Mouse (Mus musculus) neural tube, embryonic 14.5 days (tissue): ENCODE data around the gene Tubb2b. TPM values are rescaled to one million over a fixed set of nuclear protein-coding genes. Genes with fewer than 3 reads are reported as not detected.

Experiments
- ATAC-seq: fragments of 200-750 bp; cut with Nextera tagmentation; 2 replicates; pipeline ENCODE4 v1.8.0; 2017; ENCODE audit warnings: low read depth, mild to moderate bottlenecking, moderate TSS enrichment, moderate library complexity
- H3K27ac ChIP-seq: fragments of 300-500 bp; sonication (generic); 2 replicates; pipeline ENCODE4 v1.5.1; 2014; ENCODE audit warnings: low read depth, mild to moderate bottlenecking, control low read depth, low read length, moderate library complexity, mixed read lengths
- H3K27me3 ChIP-seq: fragments of 300-500 bp; sonication (generic); 2 replicates; pipeline ENCODE4 v1.6.1; 2014; ENCODE audit warnings: low read length; ENCODE audit not compliant: control insufficient read depth, insufficient read depth
- H3K36me3 ChIP-seq: fragments of 300-500 bp; sonication (generic); 2 replicates; pipeline ENCODE4 v1.6.1; 2014; ENCODE audit warnings: low read length, mixed read lengths; ENCODE audit not compliant: control insufficient read depth, insufficient read depth
- H3K4me1 ChIP-seq: fragments of 300-500 bp; sonication (generic); 2 replicates; pipeline ENCODE4 v1.6.1; 2014; ENCODE audit warnings: low read length; ENCODE audit not compliant: control insufficient read depth, insufficient read depth
- H3K4me2 ChIP-seq: fragments of 300-500 bp; sonication (generic); 2 replicates; pipeline ENCODE4 v1.6.1; 2014; ENCODE audit warnings: mild to moderate bottlenecking, low read depth, low read length, control low read depth
- H3K4me3 ChIP-seq: fragments of 300-500 bp; sonication (generic); 2 replicates; pipeline ENCODE4 v1.5.1; 2014; ENCODE audit warnings: low read depth, low read length, control low read depth, mixed read lengths
- H3K9ac ChIP-seq: fragments of 300-500 bp; sonication (generic); replicated peaks from 2 replicates; pipeline ENCODE4 v1.6.1; 2014; ENCODE audit warnings: low read depth, mild to moderate bottlenecking, control low read depth, low read length, mixed read lengths
- H3K9me3 ChIP-seq: fragments of 300-500 bp; sonication (generic); 2 replicates; pipeline ENCODE4 v1.6.1; 2016; ENCODE audit warnings: low read length; ENCODE audit not compliant: control insufficient read depth
- WGBS: fragments of 180-500 bp; shearing (Covaris S2); extraction: QIAGEN DNeasy Blood & Tissue Kit; methylation state at CpG from one replicate; pipeline ENCODE4 v1.1.7; 2014; 5-methylcytosine and 5-hydroxymethylcytosine counted together
- polyA plus RNA-seq: library from polyadenylated mRNA; unstranded; fragments of >200 nt; fragmentation: Nextera tagmentation; extraction: Ambion mirVana; gene quantifications from 2 replicates; pipeline ENCODE4 v1.2.1, GENCODE M21; 2014

Gene Tubb2b
- polyA plus RNA-seq, 1 experiment from 2014 or later, result 629 TPM

DNA sequence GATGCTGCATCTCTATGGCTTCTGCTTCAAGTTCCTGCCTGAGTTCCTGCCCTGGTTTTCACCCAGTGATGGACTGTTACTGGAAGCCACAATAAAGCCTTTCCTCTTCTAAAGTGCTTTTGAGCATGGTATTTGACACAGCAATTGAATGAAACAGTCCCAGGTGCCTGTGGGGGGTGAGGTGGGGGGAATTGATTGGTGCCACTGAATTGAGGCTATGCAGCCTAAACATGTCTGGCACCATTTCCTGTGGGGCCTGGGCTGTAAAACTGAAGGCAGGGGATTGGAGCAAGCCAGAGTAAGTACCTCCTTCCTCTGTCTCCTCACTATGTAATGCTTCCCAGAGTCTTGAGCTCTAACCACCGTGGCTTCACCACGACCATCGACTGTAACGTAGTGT is 15.6 kb downstream of the Tubb2b start:
- Histone ChIP-seq H3K27ac (no peak overlapping the region), H3K4me1 (no peaks in the 10 kb centered on the region), H3K9me3 (no peaks in the 10 kb centered on the region), H3K27me3 (no peaks in the 10 kb centered on the region), H3K4me3 (no peak overlapping the region), H3K36me3 (no peaks in the 10 kb centered on the region), H3K9ac (no peak overlapping the region), H3K4me2 (no peak overlapping the region)
- 78% methylated on average over 4 of the region's 4 CpGs for WGBS
- no peak for ATAC-seq

DNA sequence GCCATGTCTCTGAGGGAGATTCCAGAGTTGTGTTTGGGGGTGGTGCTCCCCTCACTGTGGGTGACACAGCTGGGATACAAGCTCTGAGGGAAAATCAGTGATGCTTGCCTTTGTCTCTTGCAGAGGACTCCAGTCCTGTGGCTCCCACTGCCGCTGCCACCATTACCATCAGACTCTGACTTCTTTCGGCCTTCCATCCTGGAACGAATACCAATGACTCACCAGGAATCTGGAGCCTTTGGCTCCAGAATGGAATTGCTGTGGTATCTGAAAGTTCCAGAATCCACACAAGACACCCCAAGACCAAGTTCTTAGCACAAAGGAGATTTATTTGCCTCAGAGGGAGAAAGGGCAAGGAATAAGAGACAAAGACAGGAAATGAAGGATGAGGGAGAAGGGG is 17.2 kb downstream of the Tubb2b start:
- H3K9me3 ChIP-seq, result no peaks in the 10 kb centered on the region
- H3K4me2 ChIP-seq, result no peak overlapping the region
- WGBS, result 81% methylated on average over 3 of the region's 3 CpGs
- no peaks in the 10 kb centered on the region for H3K4me1 ChIP-seq
- H3K27me3 ChIP-seq, result no peaks in the 10 kb centered on the region
- H3K9ac ChIP-seq, result no peak overlapping the region
- H3K36me3 ChIP-seq, result no peaks in the 10 kb centered on the region
- no peak overlapping the region for H3K4me3 ChIP-seq
- no peak overlapping the region for H3K27ac ChIP-seq
- ATAC-seq, result no peak

DNA sequence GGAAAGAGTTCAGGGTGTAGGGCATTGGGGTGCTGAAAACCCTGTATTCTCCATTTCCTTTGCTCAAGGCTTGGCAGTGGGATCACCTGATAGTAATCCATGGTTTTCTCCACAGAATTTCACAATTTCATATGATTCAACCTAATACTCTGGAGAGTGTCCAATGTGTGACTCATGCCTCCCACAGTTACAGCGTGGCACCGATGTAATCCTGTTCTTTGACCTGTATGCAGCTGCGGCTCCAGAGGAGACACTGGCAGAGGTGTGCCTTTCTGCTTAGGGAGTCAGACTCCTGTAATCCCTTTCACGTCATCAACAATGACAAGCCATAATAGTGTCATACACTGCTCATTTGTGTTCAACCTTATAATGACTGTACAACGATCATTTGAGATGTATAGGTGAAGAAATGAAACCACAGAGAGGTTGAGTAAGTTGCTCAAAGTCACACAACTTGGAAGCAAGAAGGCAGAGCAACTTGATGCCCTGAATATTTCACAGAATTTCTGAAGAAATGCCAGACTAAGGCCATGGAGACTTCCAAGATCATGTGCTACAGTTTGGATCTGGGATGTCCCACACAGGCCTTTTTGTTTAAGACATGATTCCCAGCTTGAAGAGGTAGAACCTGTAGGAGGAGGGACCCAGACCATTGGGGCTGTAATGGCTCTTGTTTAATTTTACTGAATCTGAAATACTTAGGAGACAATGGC is 17.7 kb downstream of the Tubb2b start:
- Histone ChIP-seq H3K27ac (no peak overlapping the region), H3K27me3 (no peaks in the 10 kb centered on the region), H3K4me1 (no peaks in the 10 kb centered on the region), H3K4me3 (no peak overlapping the region), H3K36me3 (no peaks in the 10 kb centered on the region), H3K9ac (no peak overlapping the region), H3K4me2 (no peak overlapping the region), H3K9me3 (no peaks in the 10 kb centered on the region)
- no peak for ATAC-seq
- WGBS, result 92% methylated on average over 5 of the region's 5 CpGs

DNA sequence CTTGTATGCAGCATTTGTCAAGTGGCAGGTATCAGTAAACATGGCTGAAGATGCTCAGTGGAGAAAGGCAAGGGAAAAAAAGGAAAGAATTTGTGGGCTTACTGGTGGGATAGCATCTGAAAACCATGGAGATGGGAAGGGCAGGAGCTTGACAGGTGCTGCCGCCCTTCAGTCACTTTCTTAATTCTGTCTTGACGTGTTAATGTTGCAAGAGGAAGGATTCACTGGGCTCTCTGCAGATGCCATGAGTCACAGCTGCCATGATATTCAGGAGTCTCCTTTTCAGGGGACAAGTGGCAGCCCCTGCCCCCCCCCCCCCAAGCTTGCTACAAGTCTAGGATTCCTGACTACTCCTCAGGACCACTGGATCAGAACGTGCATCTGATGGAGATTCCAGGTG is 18.4 kb downstream of the Tubb2b start:
- no peak overlapping the region for H3K4me3 ChIP-seq
- H3K9me3 ChIP-seq, result no peaks in the 10 kb centered on the region
- no peaks in the 10 kb centered on the region for H3K4me1 ChIP-seq
- H3K4me2 ChIP-seq, result no peak overlapping the region
- no peaks in the 10 kb centered on the region for H3K27me3 ChIP-seq
- no peak overlapping the region for H3K9ac ChIP-seq
- no peak overlapping the region for H3K27ac ChIP-seq
- WGBS, result 93% methylated on average over 3 of the region's 3 CpGs
- H3K36me3 ChIP-seq, result no peaks in the 10 kb centered on the region
- no peak for ATAC-seq

DNA sequence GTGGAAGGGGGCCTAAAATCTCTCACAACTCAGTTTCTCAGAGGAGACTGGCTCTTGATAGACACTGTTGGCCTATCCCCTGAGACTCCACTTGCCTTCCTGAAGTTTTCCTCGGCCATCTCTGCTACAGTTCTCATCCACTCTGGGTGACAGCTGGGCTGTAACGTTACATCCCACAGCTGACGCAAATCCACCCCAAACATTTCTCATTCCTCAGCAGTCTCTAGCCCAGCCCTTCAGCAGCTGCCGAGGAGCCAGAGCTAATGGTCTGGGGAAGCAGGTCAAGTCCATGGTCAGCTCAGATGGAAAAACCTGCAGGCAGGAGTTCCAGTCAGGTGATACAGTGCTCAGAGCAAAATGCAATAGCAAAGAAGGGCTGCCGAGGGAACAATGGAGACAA is 19.2 kb downstream of the Tubb2b start:
- H3K9me3 ChIP-seq, result no peaks in the 10 kb centered on the region
- H3K27me3 ChIP-seq, result no peaks in the 10 kb centered on the region
- no peak overlapping the region for H3K9ac ChIP-seq
- no peaks in the 10 kb centered on the region for H3K36me3 ChIP-seq
- H3K4me1 ChIP-seq, result no peaks in the 10 kb centered on the region
- H3K4me3 ChIP-seq, result no peak overlapping the region
- no peak overlapping the region for H3K4me2 ChIP-seq
- no peak for ATAC-seq
- H3K27ac ChIP-seq, result no peak overlapping the region
- 82% methylated on average over 5 of the region's 5 CpGs for WGBS

DNA sequence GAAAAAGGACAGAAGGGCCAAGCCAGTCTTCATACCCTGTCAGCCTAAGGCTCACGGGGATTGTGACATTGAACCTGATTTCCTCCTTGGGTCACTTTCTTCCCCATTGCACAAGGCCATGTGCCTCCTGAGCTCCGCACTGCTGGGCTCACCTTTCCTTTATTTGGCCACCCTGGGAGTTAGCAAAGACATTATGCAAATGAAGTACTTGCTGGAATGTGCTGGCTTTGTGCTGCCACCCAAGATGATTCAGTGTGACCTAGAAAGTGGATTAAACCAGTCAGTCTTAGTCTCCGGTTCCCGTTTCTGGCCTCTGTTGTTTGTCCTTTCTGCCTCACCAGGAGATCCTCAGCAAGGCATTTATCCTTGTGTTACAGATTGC is 20.6 kb downstream of the Tubb2b start:
- no peaks in the 10 kb centered on the region for H3K27me3 ChIP-seq
- no peak overlapping the region for H3K4me2 ChIP-seq
- H3K9ac ChIP-seq, result no peak overlapping the region
- no peaks in the 10 kb centered on the region for H3K4me1 ChIP-seq
- no peaks in the 10 kb centered on the region for H3K9me3 ChIP-seq
- no peaks in the 10 kb centered on the region for H3K36me3 ChIP-seq
- WGBS, result 38% methylated on average over 4 of the region's 4 CpGs
- no peak for ATAC-seq
- no peak overlapping the region for H3K4me3 ChIP-seq
- no peak overlapping the region for H3K27ac ChIP-seq

DNA sequence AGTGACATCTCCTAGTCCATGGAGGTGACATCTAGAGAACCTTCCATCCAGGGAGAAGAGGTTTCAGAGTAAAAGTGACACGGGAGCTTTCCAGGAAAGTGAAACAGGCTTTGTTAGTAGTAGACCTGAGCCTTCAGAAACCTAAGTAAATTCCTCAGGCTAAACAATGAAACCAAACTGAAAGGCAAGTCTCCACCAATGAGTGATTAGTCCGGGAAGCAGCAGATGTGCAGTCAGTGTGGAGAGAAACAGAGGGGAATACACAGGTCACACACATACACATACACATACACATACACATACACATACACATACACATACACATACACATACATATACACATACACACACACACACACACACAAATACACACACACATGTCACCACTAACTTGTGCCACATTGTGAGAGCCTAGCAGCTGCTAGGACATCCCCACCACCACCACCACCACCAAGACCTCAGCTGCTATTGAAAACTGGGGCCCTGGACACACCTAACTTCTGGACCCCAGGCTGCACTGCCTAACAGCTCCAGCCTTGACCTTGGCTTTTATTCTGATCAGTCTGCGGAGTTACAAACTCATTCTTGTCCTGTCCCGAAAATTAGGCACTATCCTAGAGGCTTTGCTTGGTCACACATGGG is 21.1 kb downstream of the Tubb2b start:
- Histone ChIP-seq H3K4me3 (no peak overlapping the region), H3K4me2 (no peak overlapping the region), H3K27ac (no peak overlapping the region), H3K4me1 (no peaks in the 10 kb centered on the region), H3K9ac (no peak overlapping the region), H3K27me3 (no peaks in the 10 kb centered on the region), H3K9me3 (no peaks in the 10 kb centered on the region), H3K36me3 (no peaks in the 10 kb centered on the region)
- WGBS, result 77% methylated on average over 4 of the region's 4 CpGs
- no peak for ATAC-seq

DNA sequence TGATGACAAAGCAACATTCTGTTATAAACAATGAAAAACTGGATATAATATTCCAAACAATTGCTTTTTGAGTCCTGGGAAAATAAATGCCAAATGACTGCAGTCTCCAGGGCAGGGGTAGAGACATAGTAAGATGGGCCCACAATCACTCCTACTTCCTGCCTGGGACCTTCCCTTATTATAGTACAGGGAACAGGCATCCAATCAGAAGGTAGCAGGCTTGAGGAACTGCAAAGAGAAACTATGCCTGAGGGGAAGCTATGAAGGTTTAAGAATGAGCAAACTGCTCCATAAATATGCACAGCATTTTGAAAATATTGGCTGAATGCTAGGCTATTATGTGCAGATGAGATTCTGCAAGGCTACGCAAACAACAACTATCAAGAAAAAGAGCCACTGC is 23.3 kb downstream of the Tubb2b start:
- Histone ChIP-seq H3K27me3 (no peaks in the 10 kb centered on the region), H3K4me1 (no peaks in the 10 kb centered on the region), H3K27ac (no peak overlapping the region), H3K9ac (no peak overlapping the region), H3K4me2 (no peak overlapping the region), H3K36me3 (no peaks in the 10 kb centered on the region), H3K9me3 (no peaks in the 10 kb centered on the region), H3K4me3 (no peak overlapping the region)
- WGBS, result 84% methylated on average over 1 of the region's 1 CpGs
- ATAC-seq, result peak; percentile 54; the same call in 1 of the 2 replicates

DNA sequence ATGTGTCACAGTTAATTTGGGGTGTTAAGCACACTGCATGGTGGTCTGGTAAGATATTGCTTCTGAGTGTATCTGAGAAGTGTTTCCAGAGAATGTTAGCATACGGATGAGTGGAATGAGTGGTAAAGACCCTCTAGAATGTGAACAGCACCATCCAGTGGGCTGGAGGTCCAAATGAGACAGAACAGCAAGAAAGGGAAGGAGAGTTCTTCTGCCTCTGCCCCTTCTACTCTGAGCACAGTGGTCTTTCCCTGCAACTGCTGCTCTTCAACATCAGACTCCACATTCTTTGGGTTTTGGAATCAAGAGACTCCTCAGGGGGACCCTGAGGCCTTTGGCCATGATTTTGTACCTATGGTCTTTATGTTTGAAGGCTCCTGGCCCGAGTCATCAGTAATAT is 24.0 kb downstream of the Tubb2b start:
- peak overlapping the region; percentile 3; the same call in 1 of the 2 replicates for H3K27ac ChIP-seq
- no peaks in the 10 kb centered on the region for H3K9me3 ChIP-seq
- 85% methylated on average over 2 of the region's 2 CpGs for WGBS
- no peak overlapping the region for H3K4me3 ChIP-seq
- H3K36me3 ChIP-seq, result no peaks in the 10 kb centered on the region
- H3K4me2 ChIP-seq, result no peak overlapping the region
- no peak overlapping the region for H3K9ac ChIP-seq
- no peaks in the 10 kb centered on the region for H3K4me1 ChIP-seq
- H3K27me3 ChIP-seq, result no peaks in the 10 kb centered on the region
- ATAC-seq, result no peak
